In the genomic region with DNA sequence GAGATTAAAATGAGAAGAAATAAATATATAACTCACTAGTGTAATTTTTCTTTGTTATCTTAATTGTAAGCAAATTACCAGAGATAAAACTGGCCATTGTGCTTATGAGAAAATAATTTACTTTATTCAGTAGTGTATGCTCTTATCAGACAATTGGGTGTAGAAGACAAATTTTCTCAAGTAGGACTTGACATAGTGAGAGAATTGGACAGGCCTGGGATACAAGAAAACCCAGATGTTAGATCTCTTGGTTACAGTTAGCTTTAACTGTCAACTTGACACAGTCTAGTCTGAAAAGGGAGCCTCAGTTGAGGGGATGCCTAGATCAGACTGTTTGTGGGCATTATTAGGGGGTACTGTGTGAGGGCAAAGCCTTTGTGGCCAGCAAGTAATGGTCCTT, we compare ENCODE assay signal across 31 mouse cellular contexts.
"Had no signal": no experiment of that assay in that cellular context is flagged by ENCODE, and none has a peak within 500 bp of the region (broad histone marks: within the 10 kb centered on the region; RNA-seq: fewer than 3 reads in every experiment).

No protein-coding gene starts in this region.

- H3K9me3 ChIP-seq: limb, embryonic 10.5 days; limb, embryonic 12.5 days; limb, embryonic 13.5 days; limb, embryonic 15.5 days; liver, embryonic 12.5 days; liver, embryonic 13.5 days; liver, embryonic 15.5 days; lung, embryonic 15.5 days; midbrain, embryonic 10.5 days; midbrain, embryonic 12.5 days; midbrain, embryonic 13.5 days; midbrain, embryonic 15.5 days; neural tube, embryonic 12.5 days had no signal

- ATAC-seq: liver, embryonic 12.5 days; liver, postnatal 0 days; lung, postnatal 0 days; midbrain, embryonic 13.5 days; midbrain, embryonic 15.5 days; midbrain, embryonic 16.5 days had no signal

- H3K27ac ChIP-seq: left cerebral cortex, adult 2 months; limb, embryonic 10.5 days; limb, embryonic 12.5 days; limb, embryonic 13.5 days; limb, embryonic 15.5 days; liver, embryonic 12.5 days; liver, embryonic 13.5 days; liver, embryonic 14.5 days; liver, embryonic 15.5 days; lung, embryonic 15.5 days; macrophage; midbrain, embryonic 10.5 days; midbrain, embryonic 12.5 days; midbrain, embryonic 13.5 days; midbrain, embryonic 15.5 days; neural tube, embryonic 12.5 days had no signal

- H3K4me2 ChIP-seq: limb, embryonic 12.5 days; limb, embryonic 13.5 days; limb, embryonic 15.5 days; liver, embryonic 11.5 days; liver, embryonic 12.5 days; liver, embryonic 13.5 days; liver, embryonic 15.5 days; lung, embryonic 15.5 days; midbrain, embryonic 11.5 days; midbrain, embryonic 12.5 days; midbrain, embryonic 13.5 days; midbrain, embryonic 15.5 days; neural tube, embryonic 12.5 days had no signal

- H3K36me3 ChIP-seq: limb, embryonic 10.5 days; limb, embryonic 12.5 days; limb, embryonic 13.5 days; limb, embryonic 15.5 days; liver, embryonic 12.5 days; liver, embryonic 13.5 days; liver, embryonic 15.5 days; lung, embryonic 15.5 days; midbrain, embryonic 10.5 days; midbrain, embryonic 12.5 days; midbrain, embryonic 13.5 days; midbrain, embryonic 15.5 days; neural tube, embryonic 12.5 days had no signal

- DNase-seq: left cerebral cortex, postnatal 4 days; liver; liver, embryonic 13.5 days; liver, postnatal 0 days; lung, adult 18-20 months; lung, adult 2 months; lung, postnatal 14 days; lung, postnatal 36 days; lung, postnatal 4 days; midbrain, embryonic 14.5 days had no signal

- H3K4me1 ChIP-seq: limb, embryonic 10.5 days; limb, embryonic 12.5 days; limb, embryonic 13.5 days; limb, embryonic 15.5 days; liver, embryonic 12.5 days; liver, embryonic 13.5 days; liver, embryonic 15.5 days; lung, embryonic 15.5 days; megakaryocyte, embryonic 14.5 days; neural tube, embryonic 12.5 days had no signal

- H3K9ac ChIP-seq: limb, embryonic 12.5 days; limb, embryonic 13.5 days; limb, embryonic 15.5 days; liver, embryonic 12.5 days; liver, embryonic 13.5 days; liver, embryonic 14.5 days; liver, embryonic 15.5 days; liver, postnatal 0 days; lung, embryonic 15.5 days; midbrain, embryonic 12.5 days; midbrain, embryonic 13.5 days; midbrain, embryonic 15.5 days; neural tube, embryonic 12.5 days had no signal

- H3K4me3 ChIP-seq: left cerebral cortex, adult 2 months; limb, embryonic 10.5 days; limb, embryonic 12.5 days; limb, embryonic 13.5 days; limb, embryonic 15.5 days; liver, embryonic 12.5 days; liver, embryonic 13.5 days; liver, embryonic 15.5 days; lung, embryonic 15.5 days; megakaryocyte, embryonic 14.5 days; midbrain, embryonic 10.5 days; midbrain, embryonic 12.5 days; midbrain, embryonic 13.5 days; midbrain, embryonic 15.5 days; myocyte; neural tube, embryonic 12.5 days had no signal

- H3K27me3 ChIP-seq: limb, embryonic 12.5 days; limb, embryonic 13.5 days; limb, embryonic 15.5 days; liver, embryonic 12.5 days; liver, embryonic 13.5 days; liver, embryonic 15.5 days; lung, embryonic 15.5 days; megakaryocyte, embryonic 14.5 days; midbrain, embryonic 12.5 days; midbrain, embryonic 13.5 days; midbrain, embryonic 15.5 days; neural tube, embryonic 12.5 days had no signal
